Mouse (Mus musculus) liver, embryonic 14.5 days (tissue): ENCODE measurements at regions not wholly inside any gene's neighbourhood (a gene's known extent, or its start where the extent isn't known, plus 50 kb on each side); places are given as distances from the start of the nearest gene placed in this dataset.

ENCODE experiments used
- ATAC-seq: fragments of 200-750 bp; cut with Nextera tagmentation; 2 replicates; pipeline ENCODE4 v1.8.0; 2017; ENCODE audit warnings: moderate number of reproducible peaks, mild to moderate bottlenecking, moderate library complexity; ENCODE audit not compliant: insufficient read depth
- DNase-seq, 3 experiments: peaks; one replicate each; pipeline ENCODE4 v3.0.0-alpha.2; 2012 to 2013; ENCODE audit warnings: low read depth in 3 of 3, low spot score in 3 of 3
- H3K27ac ChIP-seq: fragments of 300-500 bp; sonication (generic); 2 replicates; pipeline ENCODE4 v1.5.1; 2014; ENCODE audit warnings: moderate library complexity, mild to moderate bottlenecking, control low read depth, inconsistent platforms
- H3K27me3 ChIP-seq: fragments of 300-500 bp; sonication (generic); 2 replicates; pipeline ENCODE4 v1.6.1; 2014; ENCODE audit warnings: mild to moderate bottlenecking, low read length, moderate library complexity; ENCODE audit not compliant: control insufficient read depth, insufficient read depth
- H3K36me3 ChIP-seq: fragments of 300-500 bp; sonication (generic); replicated peaks from 2 replicates; pipeline ENCODE4 v1.6.1; 2014; ENCODE audit warnings: low read depth; ENCODE audit not compliant: control insufficient read depth, insufficient read depth
- H3K4me1 ChIP-seq, 2 experiments: fragments of 200-500 bp in 1 of 2; fragments of 300-500 bp in 1 of 2; sonication (generic) in 1 of 2; replicated peaks; 2 replicates each; pipeline ENCODE4 v1.6.1; 2012 to 2014; ENCODE audit warnings: antibody characterized with exemption in 1 of 2, inconsistent platforms in 1 of 2, low read length in 1 of 2; ENCODE audit not compliant: control insufficient read depth in 2 of 2, insufficient read depth in 2 of 2
- H3K4me2 ChIP-seq: fragments of 300-500 bp; sonication (generic); 2 replicates; pipeline ENCODE4 v1.6.1; 2014; ENCODE audit warnings: low read depth, mild to moderate bottlenecking, control low read depth, moderate library complexity
- H3K4me3 ChIP-seq, 2 experiments: fragments of 200-500 bp in 1 of 2; fragments of 300-500 bp in 1 of 2; sonication (generic) in 1 of 2; 2 replicates each; pipeline ENCODE4 v1.5.1; 2012 to 2014; ENCODE audit warnings: low read depth in 2 of 2, low read length in 2 of 2, mild to moderate bottlenecking in 2 of 2, control low read depth in 1 of 2, inconsistent platforms in 1 of 2, moderate library complexity in 1 of 2; ENCODE audit not compliant: insufficient read depth in 1 of 2
- H3K9ac ChIP-seq: fragments of 300-500 bp; sonication (generic); replicated peaks from 2 replicates; pipeline ENCODE4 v1.6.1; 2014; ENCODE audit warnings: mild to moderate bottlenecking, control low read depth, moderate library complexity
- H3K9me3 ChIP-seq: fragments of 300-500 bp; sonication (generic); 2 replicates; pipeline ENCODE4 v1.6.1; 2016; ENCODE audit warnings: low read length, mixed read lengths; ENCODE audit not compliant: control insufficient read depth
- CTCF ChIP-seq: IDR thresholded peaks from 2 replicates; pipeline ENCODE4 v1.5.1; 2016; ENCODE audit warnings: antibody characterized with exemption, low read depth, control low read depth
- EP300 ChIP-seq: IDR thresholded peaks from 2 replicates; pipeline ENCODE4 v1.6.1; 2016; ENCODE audit warnings: antibody characterized with exemption, low read depth
- WGBS: fragments of 180-500 bp; shearing (Covaris S2); extraction: QIAGEN DNeasy Blood & Tissue Kit; methylation state at CpG from one replicate; pipeline ENCODE4 v1.1.7; 2014; ENCODE audit not compliant: insufficient replicate concordance; 5-methylcytosine and 5-hydroxymethylcytosine counted together

DNA sequence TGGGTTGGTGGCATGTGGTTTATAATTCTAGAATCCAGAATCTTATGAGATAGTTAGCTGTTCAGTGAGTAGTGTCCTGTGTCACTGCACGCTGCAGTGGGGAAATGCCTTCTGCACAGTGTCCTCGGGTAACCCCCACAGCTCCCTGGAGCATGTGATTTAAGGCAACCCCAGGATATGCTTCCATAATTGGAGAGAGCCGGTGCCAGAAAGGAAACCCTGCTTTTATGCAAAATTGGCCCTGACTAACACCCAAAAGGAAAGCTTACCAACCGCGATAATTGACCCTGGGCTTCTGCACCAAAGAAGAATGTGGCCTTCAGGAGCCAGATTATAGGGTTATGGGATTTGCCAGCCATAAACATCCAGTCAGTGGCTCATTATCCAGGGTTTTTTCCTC lies 376.9 kb upstream of the Rgma start:
- H3K4me2 ChIP-seq: no peak overlapping the region
- ATAC-seq: no peak
- H3K4me1 ChIP-seq: no peaks in the 10 kb centered on the region
- no peaks in the 10 kb centered on the region for H3K36me3 ChIP-seq
- WGBS: 56% methylated on average over 5 of the region's 5 CpGs
- H3K27me3 ChIP-seq: no peaks in the 10 kb centered on the region
- TF ChIP-seq CTCF (no peak), EP300 (no peak)
- H3K27ac ChIP-seq: no peak overlapping the region
- DNase-seq: no peak
- H3K9me3 ChIP-seq: no peaks in the 10 kb centered on the region
- no peak overlapping the region for H3K4me3 ChIP-seq
- H3K9ac ChIP-seq: no peak overlapping the region

DNA sequence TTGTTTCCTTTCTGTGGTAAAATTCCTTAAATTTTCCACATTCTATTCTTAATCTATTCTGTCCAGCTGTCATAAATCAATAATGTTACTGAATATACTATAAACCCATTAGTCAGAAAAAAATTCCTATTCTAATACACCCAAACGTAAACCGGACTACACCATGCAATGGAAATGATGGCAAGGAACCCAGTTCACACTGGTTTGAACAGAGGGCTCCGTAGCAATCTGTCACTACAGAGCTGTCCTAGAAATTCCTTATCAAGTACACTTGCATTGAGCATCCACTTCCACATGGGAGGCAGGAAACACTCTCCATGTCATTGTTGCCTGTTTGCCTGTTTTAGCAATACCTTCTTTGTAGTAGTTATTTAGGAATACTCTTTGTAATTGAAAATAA lies 356.2 kb upstream of the Rgma start:
- H3K36me3 ChIP-seq: no peaks in the 10 kb centered on the region
- H3K4me1 ChIP-seq: no peaks in the 10 kb centered on the region
- no peaks in the 10 kb centered on the region for H3K27me3 ChIP-seq
- no peak overlapping the region for H3K4me3 ChIP-seq
- ATAC-seq (no peak), DNase-seq (no peak)
- H3K9me3 ChIP-seq: no peaks in the 10 kb centered on the region
- no peak overlapping the region for H3K27ac ChIP-seq
- WGBS: 57% methylated on average over 3 of the region's 3 CpGs
- TF ChIP-seq EP300: no peak
- H3K9ac ChIP-seq: no peak overlapping the region
- no peak overlapping the region for H3K4me2 ChIP-seq

DNA sequence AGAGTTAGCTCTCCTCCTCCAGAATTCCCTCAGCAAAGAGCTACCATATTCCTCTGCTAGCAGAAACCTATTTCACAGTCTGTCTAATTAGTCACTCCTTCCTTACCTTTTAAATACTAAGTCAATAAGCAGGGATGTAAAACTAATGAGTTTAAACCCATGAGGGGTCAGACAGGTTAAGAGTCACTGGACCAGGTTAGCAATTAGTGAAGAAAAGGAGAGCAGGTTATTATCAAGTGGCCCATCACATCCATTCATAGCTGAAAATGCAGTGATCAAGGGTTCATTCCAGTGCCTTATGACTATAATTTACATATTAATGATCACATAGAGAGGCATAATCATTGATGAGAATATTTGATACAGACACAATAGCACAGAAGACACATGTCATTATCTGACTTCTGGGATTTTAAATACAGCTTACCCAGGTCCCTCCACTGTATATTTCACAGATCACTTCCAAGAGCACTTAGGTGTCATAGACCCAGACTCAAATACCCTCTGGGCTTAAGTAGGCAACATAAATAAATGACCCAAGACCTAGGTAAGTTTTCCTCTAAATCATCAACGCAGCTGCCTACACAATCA lies 355.4 kb upstream of the Rgma start:
- no peaks in the 10 kb centered on the region for H3K4me1 ChIP-seq
- no peak for ATAC-seq
- H3K27me3 ChIP-seq: no peaks in the 10 kb centered on the region
- TF ChIP-seq EP300 (no peak), CTCF (no peak)
- no peak overlapping the region for H3K27ac ChIP-seq
- H3K9me3 ChIP-seq: no peaks in the 10 kb centered on the region
- H3K36me3 ChIP-seq: no peaks in the 10 kb centered on the region
- DNase-seq: no peak
- no peak overlapping the region for H3K4me2 ChIP-seq
- H3K4me3 ChIP-seq: no peak overlapping the region
- WGBS: 46% methylated on average over 1 of the region's 1 CpGs
- H3K9ac ChIP-seq: no peak overlapping the region

DNA sequence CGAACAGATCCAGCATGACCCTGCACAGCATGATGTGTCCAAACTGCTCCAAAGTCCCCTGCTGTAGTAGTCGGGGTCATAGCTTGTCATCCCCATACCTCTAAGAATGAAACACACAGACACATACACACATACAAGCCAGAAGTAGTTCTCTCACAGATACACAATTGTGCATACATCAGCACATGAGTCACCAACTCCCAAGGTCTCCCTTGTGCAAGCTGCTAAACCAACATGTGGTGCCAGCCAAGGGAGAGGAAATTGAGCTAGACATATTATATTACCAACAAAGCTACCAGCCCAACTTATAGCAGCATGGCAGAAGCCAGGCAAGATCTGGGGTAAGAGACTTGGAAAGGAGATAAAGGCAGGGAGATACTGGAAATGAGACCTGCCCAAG lies 353.5 kb upstream of the Rgma start:
- H3K36me3 ChIP-seq: no peaks in the 10 kb centered on the region
- H3K4me3 ChIP-seq: no peak overlapping the region
- H3K9ac ChIP-seq: no peak overlapping the region
- ATAC-seq: no peak
- no peak overlapping the region for H3K27ac ChIP-seq
- no peak for DNase-seq
- H3K9me3 ChIP-seq: no peaks in the 10 kb centered on the region
- WGBS: 52% methylated on average over 2 of the region's 2 CpGs
- TF ChIP-seq EP300: no peak
- no peak for TF ChIP-seq CTCF
- no peaks in the 10 kb centered on the region for H3K27me3 ChIP-seq
- no peaks in the 10 kb centered on the region for H3K4me1 ChIP-seq
- no peak overlapping the region for H3K4me2 ChIP-seq

DNA sequence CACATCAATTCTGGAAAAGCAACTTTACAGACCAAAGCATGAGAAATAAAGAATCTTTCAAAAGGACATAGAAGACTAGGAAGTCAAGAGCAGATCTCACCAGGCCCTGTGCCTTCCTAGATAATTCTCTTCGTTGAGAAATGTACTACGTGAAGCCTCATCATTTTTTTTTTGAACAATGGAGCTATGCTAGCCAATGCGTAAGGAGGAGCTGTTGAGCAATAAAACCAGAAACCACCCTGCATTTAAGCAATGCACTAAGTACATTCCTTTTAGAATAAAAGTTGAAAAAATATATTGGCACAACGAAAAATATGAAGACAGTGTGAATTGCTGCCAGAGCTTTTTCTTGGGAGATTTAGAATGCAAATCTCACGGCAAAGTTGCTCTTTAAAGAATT lies 349.7 kb upstream of the Rgma start:
- no peaks in the 10 kb centered on the region for H3K4me1 ChIP-seq
- no peaks in the 10 kb centered on the region for H3K9me3 ChIP-seq
- no peak for DNase-seq
- no peak overlapping the region for H3K9ac ChIP-seq
- TF ChIP-seq CTCF: no peak
- TF ChIP-seq EP300: no peak
- WGBS: 50% methylated on average over 5 of the region's 5 CpGs
- H3K4me3 ChIP-seq: no peak overlapping the region
- H3K4me2 ChIP-seq: no peak overlapping the region
- no peak for ATAC-seq
- no peaks in the 10 kb centered on the region for H3K27me3 ChIP-seq
- H3K36me3 ChIP-seq: no peaks in the 10 kb centered on the region
- no peak overlapping the region for H3K27ac ChIP-seq
